Mouse (Mus musculus) adrenal gland, postnatal 14 days (tissue): ENCODE measurements around the gene Hist1h3a. TPM values are rescaled to one million over a fixed set of nuclear protein-coding genes. Genes with fewer than 3 reads are reported as not detected.
"Not testable (repeated sequence)": the region's sequence is repeated elsewhere in the genome, so short reads cannot be mapped to it uniquely, and the experiment has no call there.

ENCODE experiments used
- DNase-seq: peaks from one replicate; pipeline ENCODE4 v3.0.0; 2021; ENCODE audit warnings: mixed read lengths
- long read RNA-seq, 2 experiments: library from polyadenylated mRNA; stranded (forward); transcript quantifications; one replicate each; pipeline ENCODE4 v2.0.0; 2021
- total RNA-seq: library from RNA; stranded (reverse); gene quantifications from 2 replicates; pipeline ENCODE4 v1.2.3, GENCODE M21; 2021

The Hist1h3a gene
- 183 and 216 TPM in 2 replicates for total RNA-seq
- long read RNA-seq, experiment 1, result 0 reads
- long read RNA-seq, experiment 2, result 0 reads

- peak; percentile 70 for DNase-seq
Measured at GRCm38 (mm10) chr13:23761871-23762821, at the start of gene Hist1h3a. Gene Hist1h3a (minus strand): TSS chr13:23762386.

DNA sequence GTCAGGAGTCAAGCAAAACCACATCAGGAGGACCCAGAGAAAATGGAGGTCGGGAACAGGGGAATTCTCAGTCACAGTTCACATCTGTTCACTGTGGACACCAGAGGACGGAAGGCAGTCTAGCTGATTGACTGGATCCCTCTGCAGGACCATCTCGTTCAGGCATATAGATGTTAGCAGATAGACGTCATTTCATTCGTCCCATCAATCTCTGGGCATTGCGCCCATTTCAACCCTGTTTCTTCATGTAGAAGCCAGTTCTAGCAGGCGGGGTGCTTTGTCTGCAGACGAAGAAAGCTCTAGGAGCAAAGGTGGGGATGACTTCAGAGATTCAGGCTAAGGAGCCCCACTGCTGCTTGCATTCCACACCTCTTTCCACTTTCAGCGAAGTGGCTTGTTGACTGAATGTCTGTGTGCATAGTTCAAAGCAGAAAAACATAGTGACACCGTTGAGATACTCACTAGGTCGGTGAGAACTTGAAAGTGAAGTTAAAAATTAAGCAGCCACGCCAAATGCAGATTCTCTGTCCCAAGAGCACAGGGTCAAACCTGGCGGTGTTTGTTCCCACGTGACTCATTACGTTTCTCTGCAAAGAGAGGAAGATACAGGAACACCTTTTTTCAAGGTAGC lies 44.4 kb upstream of the Hist1h3a start, which contains the start of gene Slc17a2:
TSS of gene Slc17a2 (plus strand) at position 572 of the 631 bp plus-strand sequence.
- DNase-seq, result no peak

GRCm38 (mm10) chr13:23804532-23804931 lies 42.3 kb upstream of the Hist1h3a start:
- no peak for DNase-seq

- DNase-seq, result no peak
Measured at GRCm38 (mm10) chr13:23799405-23799804, 37.2 kb upstream of the Hist1h3a start.

GRCm38 (mm10) chr13:23792520-23792919 lies 30.3 kb upstream of the Hist1h3a start:
- peak; percentile 67 for DNase-seq

- DNase-seq, result no peak
Measured at GRCm38 (mm10) chr13:23779025-23779424, 16.8 kb upstream of the Hist1h3a start.

- no peak for DNase-seq
Measured at GRCm38 (mm10) chr13:23778339-23778738, 16.2 kb upstream of the Hist1h3a start.

DNA sequence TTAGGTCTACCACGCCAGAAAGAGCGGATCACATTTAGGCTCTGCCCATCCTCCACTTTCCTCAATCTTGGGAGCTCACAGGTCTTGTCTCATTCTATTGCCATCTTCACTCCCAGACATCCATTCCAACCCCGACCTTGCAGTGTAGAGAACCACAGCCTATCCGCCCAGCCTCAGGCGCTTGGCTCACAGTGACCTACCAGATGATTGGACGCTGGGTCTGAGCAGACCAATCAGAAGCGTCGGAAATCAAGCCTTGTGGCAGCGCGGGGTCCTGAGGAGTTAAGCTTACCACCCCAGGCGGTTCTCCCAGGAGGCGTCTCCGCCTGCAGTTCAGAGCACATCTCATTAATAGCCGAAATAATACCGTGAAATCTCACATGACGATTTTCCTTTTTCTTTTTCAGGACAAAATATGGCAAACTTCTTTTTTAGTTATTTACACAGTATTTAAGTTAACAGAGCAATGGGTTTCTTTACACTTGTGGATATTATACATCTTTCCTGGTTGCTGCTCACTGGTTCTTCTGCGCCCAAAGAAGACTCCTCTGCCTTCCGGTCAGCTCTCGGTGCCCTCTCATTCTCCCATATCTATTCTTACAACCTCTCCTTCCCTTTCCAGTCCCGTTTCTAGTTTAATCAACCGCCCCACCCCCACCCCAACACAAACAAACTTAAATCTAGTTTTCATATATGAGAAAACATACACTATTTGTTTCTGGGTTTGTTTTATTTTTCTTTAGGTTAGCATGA lies 10.6 kb upstream of the Hist1h3a start:
- DNase-seq, result peak; percentile 69

- DNase-seq, result not testable (repeated sequence)
Measured at GRCm38 (mm10) chr13:23769613-23770012, 7.4 kb upstream of the Hist1h3a start, which contains the start of gene Trim38. Gene Trim38 (plus strand): TSS chr13:23769913.

DNA sequence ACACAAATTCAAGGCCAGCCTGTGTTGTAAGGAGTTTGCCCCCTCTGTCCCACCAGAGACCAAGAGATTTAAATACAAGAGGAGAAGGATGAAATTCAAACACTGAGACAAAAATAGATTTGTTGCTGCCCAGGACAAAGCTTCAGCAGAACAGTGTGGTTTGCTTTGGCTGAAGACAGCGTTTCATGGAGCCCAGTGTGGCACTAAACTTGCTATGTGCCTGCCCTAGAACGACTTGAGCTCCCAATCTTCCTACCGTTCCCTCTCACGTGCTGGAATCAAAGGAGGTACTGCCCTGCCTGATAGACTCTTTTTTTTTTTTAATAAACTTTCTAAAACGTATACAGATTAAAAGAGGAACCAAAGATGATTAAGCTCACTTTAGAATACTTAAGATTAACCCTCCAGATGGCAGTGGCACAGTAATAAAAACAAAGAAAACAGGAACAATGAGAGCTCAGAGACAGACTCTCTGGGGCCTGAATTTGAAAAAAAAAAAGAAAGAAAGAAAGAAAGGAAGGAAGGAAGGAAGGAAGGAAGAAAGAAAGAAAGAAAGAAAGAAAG lies 6.7 kb upstream of the Hist1h3a start:
- no peak for DNase-seq

DNA sequence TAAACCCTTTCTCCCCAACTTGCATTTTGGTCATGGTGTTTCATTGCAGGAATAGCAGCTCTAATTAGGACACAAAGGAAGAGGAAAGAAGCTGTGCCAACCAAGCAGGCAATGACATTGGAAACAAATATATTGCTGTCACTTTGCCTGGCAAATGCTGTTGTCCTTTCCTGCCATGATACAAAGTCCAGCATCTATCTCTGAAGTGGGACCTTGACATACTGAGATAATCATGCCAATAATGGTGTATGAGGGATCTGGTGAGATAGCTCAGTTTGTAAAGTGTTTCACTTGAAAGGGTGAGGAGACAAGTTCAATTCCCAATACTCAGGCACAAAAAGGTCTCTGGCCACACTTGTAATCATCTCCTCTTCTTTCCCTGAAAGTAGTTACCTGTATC lies 4.6 kb upstream of the Hist1h3a start:
- peak; percentile 31 for DNase-seq

DNA sequence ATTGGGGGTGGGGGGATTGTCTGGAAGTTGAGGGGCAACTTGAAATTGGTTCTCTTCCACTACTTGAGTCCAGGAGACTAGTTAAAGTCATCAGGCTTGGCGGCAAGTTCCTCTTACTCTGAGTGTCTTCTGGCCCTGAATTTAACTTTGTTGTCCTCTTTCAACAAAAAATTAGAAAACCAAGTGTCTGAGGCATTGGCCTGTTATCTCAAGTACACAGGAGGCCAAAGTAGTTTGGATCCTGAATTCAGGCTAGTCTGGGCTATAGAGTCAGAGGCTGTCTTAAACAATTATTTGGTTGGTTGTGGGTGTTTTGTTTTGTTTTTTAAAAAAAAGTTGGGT lies 3.0 kb upstream of the Hist1h3a start:
- DNase-seq, result no peak

DNA sequence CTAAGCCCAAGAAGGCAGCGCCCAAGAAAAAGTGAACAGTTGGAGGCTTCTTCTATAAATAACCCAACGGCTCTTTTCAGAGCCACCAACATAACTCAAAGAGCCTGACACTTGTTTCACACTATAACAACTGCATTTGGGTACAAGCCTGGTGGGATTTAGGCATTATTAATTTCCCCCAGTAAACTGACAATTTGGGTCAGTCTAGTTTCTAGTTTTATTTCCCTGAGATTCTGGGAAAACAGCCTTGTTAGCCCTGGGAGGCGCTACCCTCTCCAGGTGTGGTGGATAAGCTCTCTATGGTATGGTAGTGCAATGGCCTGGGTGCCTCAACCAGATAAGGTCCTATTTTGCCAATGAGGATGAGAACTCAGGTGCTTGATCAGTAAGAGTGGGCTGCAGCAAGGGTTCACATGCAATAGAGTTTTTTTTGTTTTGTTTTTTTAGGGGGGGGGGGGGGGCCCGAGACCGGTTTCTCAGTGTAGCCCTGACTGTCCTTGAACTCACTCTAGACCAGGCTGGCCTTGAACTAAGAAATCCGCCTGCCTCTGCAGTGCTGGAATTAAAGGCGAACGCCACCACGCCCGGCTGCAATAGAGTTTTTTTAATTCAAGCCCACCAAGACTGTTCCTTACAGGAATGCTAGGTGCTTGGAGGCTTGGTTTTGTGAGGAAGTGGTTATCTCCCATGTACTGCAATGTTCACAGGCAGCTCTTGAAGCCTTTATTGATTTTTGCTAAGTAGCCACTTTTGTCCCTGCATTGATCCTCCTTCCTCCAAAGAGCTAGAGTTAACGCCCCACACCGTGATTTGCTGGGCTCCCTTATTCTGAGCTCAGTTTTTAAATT lies 2.4 kb upstream of the Hist1h3a start:
- no peak for DNase-seq

- peak; percentile 90 for DNase-seq
Measured at GRCm38 (mm10) chr13:23763586-23764323, 1.6 kb upstream of the Hist1h3a start, which contains the start of gene Hist1h1a. Gene Hist1h1a (plus strand): TSS chr13:23763666.

DNA sequence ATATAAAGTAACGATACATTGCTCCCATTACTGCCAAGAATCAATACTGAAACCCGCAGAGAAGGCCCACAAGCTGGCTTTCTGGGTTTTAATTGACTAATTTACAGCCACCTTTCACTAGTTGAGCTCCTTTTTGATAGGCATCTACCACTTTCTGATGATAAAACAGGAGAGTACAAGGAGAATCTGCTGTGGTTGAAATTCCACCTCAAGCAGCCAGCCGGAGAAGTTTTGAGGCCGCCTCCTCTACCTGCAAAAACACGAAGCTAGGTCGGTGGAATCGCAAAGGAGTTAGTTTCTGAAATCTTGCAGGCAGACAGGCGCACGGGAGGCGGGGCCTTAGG lies 1.0 kb upstream of the Hist1h3a start:
- no peak for DNase-seq

- DNase-seq, result peak; percentile 99
Measured at GRCm38 (mm10) chr13:23760972-23761864, 968 bp downstream of the Hist1h3a start, which contains the start of gene Hist1h4a. Gene Hist1h4a (minus strand): TSS chr13:23761230.

DNA sequence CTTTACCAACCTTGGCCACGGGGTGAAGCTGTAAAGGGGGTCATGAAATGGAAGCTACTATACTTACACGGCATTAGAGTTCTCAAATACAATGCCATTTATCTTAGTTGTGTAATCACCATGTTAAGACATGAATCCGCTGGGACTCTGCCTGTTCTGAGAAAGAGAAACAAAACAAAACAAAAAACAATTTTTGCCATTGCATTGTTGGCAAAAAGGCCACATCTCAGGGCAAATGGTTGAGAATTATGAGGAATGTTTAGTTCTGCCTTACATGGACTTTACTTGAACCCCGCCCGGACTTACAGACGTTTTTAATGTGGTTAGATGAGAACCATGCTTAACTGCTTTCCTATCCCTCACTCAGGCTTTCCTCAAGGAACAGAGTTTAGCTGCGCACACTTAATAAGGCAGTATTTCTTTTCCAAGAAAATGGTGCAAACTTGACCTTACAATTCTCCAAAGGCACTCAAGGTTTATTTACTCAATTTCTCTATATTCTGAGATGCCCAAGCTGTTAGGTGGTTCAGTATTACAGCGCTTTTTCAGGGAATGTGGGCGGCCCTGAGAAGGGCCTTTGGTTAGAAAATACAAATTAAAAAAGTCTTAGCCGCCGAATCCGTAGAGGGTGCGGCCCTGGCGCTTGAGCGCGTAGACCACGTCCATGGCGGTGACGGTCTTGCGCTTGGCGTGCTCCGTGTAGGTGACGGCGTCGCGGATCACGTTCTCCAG lies 1.8 kb downstream of the Hist1h3a start:
- no peak for DNase-seq

- DNase-seq, result no peak
Measured at GRCm38 (mm10) chr13:23759916-23760239, 2.3 kb downstream of the Hist1h3a start.
